Mouse (Mus musculus): ENCODE measurements at regions not wholly inside any gene's neighbourhood (a gene's known extent, or its start where the extent isn't known, plus 50 kb on each side); places are given as distances from the start of the nearest gene placed in this dataset.

GRCm38 (mm10) chr13:52422456-52422855 lies 108.6 kb downstream of the Diras2 start:
- DNase-seq: no peak

- DNase-seq: no peak
These were observed 102.6 kb downstream of the Diras2 start for GRCm38 (mm10) chr13:52428527-52428926.

- DNase-seq: no peak
These were observed 94.3 kb downstream of the Diras2 start for GRCm38 (mm10) chr13:52436756-52437155.

- no peak for DNase-seq
These were observed 85.6 kb downstream of the Diras2 start for GRCm38 (mm10) chr13:52445513-52445912.

GRCm38 (mm10) chr13:52448902-52449301 lies 82.2 kb downstream of the Diras2 start:
- no peak for DNase-seq

- DNase-seq: no peak
These were observed 79.6 kb downstream of the Diras2 start for GRCm38 (mm10) chr13:52451486-52451885.

- DNase-seq: no peak
These were observed 78.8 kb downstream of the Diras2 start for GRCm38 (mm10) chr13:52452291-52452690.

Data from kidney, postnatal 25 days (tissue).